Mouse (Mus musculus) hematopoietic stem cell, adult 5-6 weeks (primary cell): Measurements from ENCODE around the gene Scaf4. TPM values are rescaled to one million over a fixed set of nuclear protein-coding genes. Genes with fewer than 3 reads are reported as not detected.

ENCODE experiments used
- ATAC-seq, 2 experiments: fragments of 125-278 bp in 1 of 2; replicated peaks in 1 of 2; 2 replicates each; pipeline ENCODE4 v1.8.0; 2016 to 2017; ENCODE audit warnings: inconsistent platforms in 2 of 2, mild to moderate bottlenecking in 2 of 2, moderate number of reproducible peaks in 2 of 2, low read depth in 1 of 2, moderate TSS enrichment in 1 of 2; ENCODE audit not compliant: low FRiP score in 2 of 2, poor library complexity in 2 of 2, severe bottlenecking in 2 of 2, insufficient read depth in 1 of 2, low TSS enrichment in 1 of 2
- total RNA-seq: library from RNA; stranded (forward); fragments of 172-1452, 232-1000 nt; gene quantifications from 2 replicates; pipeline ENCODE4 v1.2.3, GENCODE M21; 2017

Gene Scaf4
- total RNA-seq, 1 experiment from 2014 or later: 14.4 TPM

GRCm38 (mm10) chr16:90191289-90191688 lies 93.0 kb downstream of the Scaf4 start:
- no peak for ATAC-seq

- ATAC-seq: peak; percentile 47 to 66; a peak in 3 of 4 replicates
Measured at GRCm38 (mm10) chr16:90187453-90187852, 96.8 kb downstream of the Scaf4 start.

GRCm38 (mm10) chr16:90185928-90186588 lies 98.2 kb downstream of the Scaf4 start:
- peak; percentile 68 to 83 for ATAC-seq

GRCm38 (mm10) chr16:90184135-90184534 lies 100.2 kb downstream of the Scaf4 start:
- no peak for ATAC-seq

- ATAC-seq: no peak
Measured at GRCm38 (mm10) chr16:90181673-90182072, 102.6 kb downstream of the Scaf4 start.

GRCm38 (mm10) chr16:90180975-90181374 lies 103.3 kb downstream of the Scaf4 start:
- ATAC-seq: no peak

- ATAC-seq: no peak
Measured at GRCm38 (mm10) chr16:90179892-90180291, 104.4 kb downstream of the Scaf4 start.

- no peak for ATAC-seq
Measured at GRCm38 (mm10) chr16:90178404-90178803, 105.9 kb downstream of the Scaf4 start.

GRCm38 (mm10) chr16:90177425-90177824 lies 106.9 kb downstream of the Scaf4 start:
- peak; percentile 96 to 98 for ATAC-seq

GRCm38 (mm10) chr16:90176472-90176871 lies 107.8 kb downstream of the Scaf4 start:
- no peak for ATAC-seq

Other genes with a start within 250 kb of the Scaf4 start
- gene Tiam1, start 140.7 kb downstream of the Scaf4 start, total RNA-seq: 18.4 and 30.1 TPM in 2 replicates
- gene Sod1, start 63.7 kb downstream of the Scaf4 start, total RNA-seq: 589 and 614 TPM in 2 replicates
- gene Hunk, start 101.5 kb upstream of the Scaf4 start, total RNA-seq: not detected in 2 replicates